Mouse (Mus musculus) embryo, embryonic 10.5 days (tissue): ENCODE measurements around the gene Dbi.

Experiments used
- DNase-seq: peaks from one replicate; pipeline ENCODE4 v3.0.0-alpha.2; 2015; ENCODE audit warnings: low spot score

Gene Dbi

GRCm38 (mm10) chr1:120083921-120084517 is 36.9 kb downstream of the Dbi start:
- DNase-seq, result no peak

- no peak for DNase-seq
These were observed 37.8 kb downstream of the Dbi start for GRCm38 (mm10) chr1:120082957-120083585.

GRCm38 (mm10) chr1:120080632-120081031 is 40.2 kb downstream of the Dbi start:
- no peak for DNase-seq

GRCm38 (mm10) chr1:120077746-120078410 is 43.0 kb downstream of the Dbi start:
- DNase-seq, result peak; percentile 38

GRCm38 (mm10) chr1:120075507-120075906 is 45.4 kb downstream of the Dbi start:
- DNase-seq, result no peak

- no peak for DNase-seq
These were observed 45.9 kb downstream of the Dbi start for GRCm38 (mm10) chr1:120074931-120075330.

GRCm38 (mm10) chr1:120074307-120074702 is 46.6 kb downstream of the Dbi start:
- DNase-seq, result no peak

- peak; percentile 89 for DNase-seq
These were observed 47.2 kb downstream of the Dbi start, which contains the start of gene Tmem37 for GRCm38 (mm10) chr1:120073519-120074306. TSS of gene Tmem37 (minus strand) at chr1:120074074.

- DNase-seq, result peak; percentile 33
These were observed 48.0 kb downstream of the Dbi start for GRCm38 (mm10) chr1:120072900-120073299.

GRCm38 (mm10) chr1:120071133-120071532 is 49.7 kb downstream of the Dbi start:
- no peak for DNase-seq

- no peak for DNase-seq
These were observed 50.7 kb downstream of the Dbi start for GRCm38 (mm10) chr1:120070168-120070567.

GRCm38 (mm10) chr1:120069120-120069519 is 51.8 kb downstream of the Dbi start:
- DNase-seq, result no peak

GRCm38 (mm10) chr1:120066625-120067024 is 54.3 kb downstream of the Dbi start:
- DNase-seq, result no peak

- DNase-seq, result no peak
These were observed 54.7 kb downstream of the Dbi start for GRCm38 (mm10) chr1:120066159-120066558.

GRCm38 (mm10) chr1:120064036-120064682 is 56.7 kb downstream of the Dbi start:
- DNase-seq, result no peak
